Mouse (Mus musculus): Measurements from ENCODE around the gene Comt. TPM values are rescaled to one million over a fixed set of nuclear protein-coding genes. Genes with fewer than 3 reads are reported as not detected.

Comt gene
- polyA plus RNA-seq, 1 experiment, result 96.2 TPM

DNA sequence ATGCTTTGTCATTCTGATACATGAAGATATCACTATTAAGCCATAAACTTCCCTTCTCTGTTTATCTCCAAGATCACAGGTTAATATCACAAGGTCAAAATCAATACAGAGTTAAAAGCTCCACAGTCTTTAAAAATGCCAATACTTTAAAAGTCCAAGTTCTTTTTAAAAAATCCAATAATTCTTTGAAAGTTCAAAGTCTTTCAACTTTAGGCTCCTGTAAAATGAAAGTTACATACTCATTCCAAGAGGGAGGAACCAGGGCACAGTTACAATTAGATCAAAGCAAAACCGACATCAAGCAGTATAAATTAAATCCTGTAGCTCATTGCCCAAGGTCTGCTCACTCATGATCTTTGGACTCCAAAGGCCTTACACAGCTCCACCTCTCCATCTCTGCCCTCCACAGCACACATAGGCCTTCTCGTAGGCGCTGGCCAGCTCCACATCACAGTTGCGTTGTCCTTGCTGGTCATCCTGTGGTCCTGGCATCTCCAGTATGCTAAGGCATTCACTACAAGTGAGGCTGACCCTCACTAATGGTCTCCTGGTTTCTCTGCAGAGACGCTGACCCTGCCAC is 6.8 kb upstream of the Comt start:
- H3K36me3 ChIP-seq (ENCODE audit: control insufficient read depth, insufficient read depth), result peaks cover 4% of the 10 kb centered on the region
- H3K79me3 ChIP-seq (ENCODE audit: low read depth), result no peaks in the 10 kb centered on the region
- no peak overlapping the region for H3K4me3 ChIP-seq (ENCODE audit: insufficient read depth, poor library complexity, severe bottlenecking)
- no peak overlapping the region for H3ac ChIP-seq (ENCODE audit: control insufficient read depth, insufficient read length, low read depth)
- TF ChIP-seq MYOD1 (IDR thresholded peaks at IDR 0.05; ENCODE audit: control insufficient read depth, insufficient read length, low read depth) (no peak), USF1 (IDR thresholded peaks at IDR 0.05; ENCODE audit: low read depth) (no peak), CTCF (IDR thresholded peaks at IDR 0.05; ENCODE audit: control insufficient read depth, insufficient read depth, insufficient read length) (no peak), MAX (IDR thresholded peaks at IDR 0.05) (no peak), MYOG (IDR thresholded peaks at IDR 0.05; ENCODE audit: control insufficient read depth, extremely low read depth, insufficient read length) (no peak), FOSL1 (IDR thresholded peaks at IDR 0.05; ENCODE audit: insufficient read depth, low read length, poor library complexity, severe bottlenecking) (no peak), CEBPB (IDR thresholded peaks at IDR 0.05; ENCODE audit: low read depth) (no peak)
- H3K27me3 ChIP-seq (ENCODE audit: control insufficient read depth, insufficient read depth, insufficient read length), result no peaks in the 10 kb centered on the region
- no peaks in the 10 kb centered on the region for H3K79me2 ChIP-seq (ENCODE audit: control insufficient read depth, insufficient read depth)

DNA sequence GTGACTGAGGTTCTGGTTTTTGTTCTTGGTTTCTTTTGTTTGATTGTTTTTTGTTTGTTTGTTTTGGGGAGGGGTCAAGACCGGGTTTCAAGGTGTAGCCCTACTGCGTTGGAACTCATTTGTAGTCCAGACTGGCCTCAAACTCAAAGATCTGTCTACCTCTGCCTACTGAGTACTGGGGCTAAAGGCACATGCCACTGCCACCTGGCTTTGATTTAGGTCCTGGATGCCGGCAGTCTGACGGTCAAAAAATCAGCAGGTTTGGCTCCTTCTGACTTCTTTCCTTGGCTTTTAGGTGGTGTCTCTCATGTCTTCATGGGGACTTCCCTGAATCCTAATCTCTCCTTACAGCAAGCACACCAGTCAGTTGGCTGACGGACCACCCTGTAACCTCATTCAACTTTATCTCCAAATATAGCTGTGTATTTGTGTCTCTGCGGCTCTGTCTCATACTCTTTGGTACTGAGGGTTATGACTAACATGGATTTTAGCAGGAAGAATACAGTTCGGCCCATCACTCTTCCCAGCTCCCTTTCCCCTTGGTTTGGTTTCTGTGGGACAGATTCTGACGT is 4.1 kb upstream of the Comt start:
- peaks cover 16% of the 10 kb centered on the region for H3K79me2 ChIP-seq (ENCODE audit: control insufficient read depth, insufficient read depth)
- TF ChIP-seq CTCF (IDR thresholded peaks at IDR 0.05; ENCODE audit: control insufficient read depth, insufficient read depth, insufficient read length), result no peak
- TF ChIP-seq MYOG (IDR thresholded peaks at IDR 0.05; ENCODE audit: control insufficient read depth, extremely low read depth, insufficient read length), result no peak
- no peak for TF ChIP-seq MAX (IDR thresholded peaks at IDR 0.05)
- TF ChIP-seq FOSL1 (IDR thresholded peaks at IDR 0.05; ENCODE audit: insufficient read depth, low read length, poor library complexity, severe bottlenecking), result no peak
- no peak for TF ChIP-seq CEBPB (IDR thresholded peaks at IDR 0.05; ENCODE audit: low read depth)
- no peak for TF ChIP-seq USF1 (IDR thresholded peaks at IDR 0.05; ENCODE audit: low read depth)
- TF ChIP-seq MYOD1 (IDR thresholded peaks at IDR 0.05; ENCODE audit: control insufficient read depth, insufficient read length, low read depth), result no peak
- H3ac ChIP-seq (ENCODE audit: control insufficient read depth, insufficient read length, low read depth), result no peak overlapping the region
- H3K27me3 ChIP-seq (ENCODE audit: control insufficient read depth, insufficient read depth, insufficient read length), result no peaks in the 10 kb centered on the region
- peaks cover 4% of the 10 kb centered on the region for H3K79me3 ChIP-seq (ENCODE audit: low read depth)
- H3K36me3 ChIP-seq (ENCODE audit: control insufficient read depth, insufficient read depth), result peaks cover 4% of the 10 kb centered on the region
- H3K4me3 ChIP-seq (ENCODE audit: insufficient read depth, poor library complexity, severe bottlenecking), result no peak overlapping the region

DNA sequence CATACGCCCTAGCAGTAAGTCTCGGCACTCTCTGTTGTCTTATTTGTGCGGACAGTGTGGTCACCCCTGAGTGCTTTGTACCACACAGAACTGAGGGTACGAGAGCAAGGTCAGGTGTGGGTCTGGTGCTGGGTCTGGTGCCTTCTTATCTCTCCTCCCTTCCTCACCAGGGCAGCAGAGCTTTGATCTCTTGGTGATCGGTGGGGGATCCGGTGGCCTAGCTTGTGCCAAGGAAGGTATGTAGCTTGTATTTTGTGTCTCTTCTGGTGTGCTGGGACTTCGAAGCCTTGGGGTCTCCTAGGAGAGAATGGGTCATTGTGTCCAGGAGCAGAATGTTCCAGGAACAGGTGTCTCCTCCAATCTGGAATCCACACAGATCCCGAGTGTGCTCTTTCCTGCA is 3.0 kb upstream of the Comt start:
- H3K4me3 ChIP-seq (ENCODE audit: insufficient read depth, poor library complexity, severe bottlenecking), result no peak overlapping the region

DNA sequence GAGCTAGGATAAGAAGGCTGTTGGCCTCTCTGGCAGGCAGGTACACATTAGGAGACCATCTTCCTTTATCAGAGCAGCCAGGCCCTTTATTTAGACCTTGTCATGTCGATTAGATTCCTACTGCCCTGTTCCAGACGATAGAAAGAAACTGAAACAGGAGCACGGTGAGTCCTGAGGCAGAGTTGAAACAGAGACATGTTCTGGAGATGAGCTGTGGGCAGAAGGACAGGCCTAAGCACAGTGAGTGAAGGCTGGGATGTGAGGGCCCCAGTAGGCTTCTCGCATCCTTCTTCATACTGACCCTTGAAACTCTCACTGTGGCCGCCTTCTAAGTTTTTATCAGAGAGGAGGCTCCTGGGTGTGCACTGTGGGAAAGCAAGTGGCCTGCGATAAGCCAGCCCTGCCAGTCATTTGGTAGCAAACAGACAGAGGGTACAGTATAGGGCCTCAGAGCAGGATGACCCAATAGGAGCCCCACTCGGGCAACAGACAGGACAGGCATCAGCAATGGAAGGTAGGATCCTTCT is 1.9 kb upstream of the Comt start:
- no peak for TF ChIP-seq MYOD1 (IDR thresholded peaks at IDR 0.05; ENCODE audit: control insufficient read depth, insufficient read length, low read depth)
- no peak for TF ChIP-seq FOSL1 (IDR thresholded peaks at IDR 0.05; ENCODE audit: insufficient read depth, low read length, poor library complexity, severe bottlenecking)
- peaks cover 38% of the 10 kb centered on the region for H3K79me2 ChIP-seq (ENCODE audit: control insufficient read depth, insufficient read depth)
- H3ac ChIP-seq (ENCODE audit: control insufficient read depth, insufficient read length, low read depth), result no peak overlapping the region
- H3K36me3 ChIP-seq (ENCODE audit: control insufficient read depth, insufficient read depth), result peaks cover under 1% of the 10 kb centered on the region
- H3K4me3 ChIP-seq (ENCODE audit: insufficient read depth, poor library complexity, severe bottlenecking), result no peak overlapping the region
- no peaks in the 10 kb centered on the region for H3K27me3 ChIP-seq (ENCODE audit: control insufficient read depth, insufficient read depth, insufficient read length)
- peaks cover 22% of the 10 kb centered on the region for H3K79me3 ChIP-seq (ENCODE audit: low read depth)

More for the DNA sequence above, 3.0 kb upstream of the Comt start:
- H3K79me3 ChIP-seq (ENCODE audit: low read depth), result peaks cover 14% of the 10 kb centered on the region
- TF ChIP-seq MYOD1 (IDR thresholded peaks at IDR 0.05; ENCODE audit: control insufficient read depth, insufficient read length, low read depth) (no peak), CEBPB (IDR thresholded peaks at IDR 0.05; ENCODE audit: low read depth) (no peak), MYOG (IDR thresholded peaks at IDR 0.05; ENCODE audit: control insufficient read depth, extremely low read depth, insufficient read length) (no peak), MAX (IDR thresholded peaks at IDR 0.05) (no peak), FOSL1 (IDR thresholded peaks at IDR 0.05; ENCODE audit: insufficient read depth, low read length, poor library complexity, severe bottlenecking) (no peak), USF1 (IDR thresholded peaks at IDR 0.05; ENCODE audit: low read depth) (no peak), CTCF (IDR thresholded peaks at IDR 0.05; ENCODE audit: control insufficient read depth, insufficient read depth, insufficient read length) (no peak)
- H3K36me3 ChIP-seq (ENCODE audit: control insufficient read depth, insufficient read depth), result no peaks in the 10 kb centered on the region
- H3K79me2 ChIP-seq (ENCODE audit: control insufficient read depth, insufficient read depth), result peaks cover 27% of the 10 kb centered on the region
- no peak overlapping the region for H3ac ChIP-seq (ENCODE audit: control insufficient read depth, insufficient read length, low read depth)
- no peaks in the 10 kb centered on the region for H3K27me3 ChIP-seq (ENCODE audit: control insufficient read depth, insufficient read depth, insufficient read length)

DNA sequence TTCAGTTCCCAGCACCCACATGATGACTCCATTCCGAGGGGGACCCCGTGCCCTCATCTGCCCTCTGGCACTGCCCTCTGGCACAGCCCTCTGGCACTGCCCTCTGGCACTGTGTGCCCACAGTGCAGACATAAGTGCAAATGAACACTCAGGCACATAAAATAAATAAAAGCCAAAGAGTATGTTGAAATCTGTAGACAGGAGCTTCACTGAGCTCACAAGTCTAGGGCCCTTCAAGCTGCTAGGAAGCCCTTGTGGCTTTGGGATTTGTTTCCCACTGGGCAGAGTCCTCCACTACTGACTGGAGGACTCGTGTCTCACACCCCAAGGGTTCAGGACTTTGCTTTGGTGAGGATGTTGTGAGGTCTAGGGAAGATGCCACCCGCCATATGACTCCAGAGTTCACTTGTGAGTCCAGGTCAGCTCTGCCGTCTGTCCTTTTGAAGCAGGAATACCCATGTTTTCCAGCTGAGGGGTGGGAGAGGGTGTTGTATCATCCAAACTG is 1.4 kb upstream of the Comt start:
- Histone ChIP-seq H3K36me3 (ENCODE audit: control insufficient read depth, insufficient read depth) (peaks cover 6% of the 10 kb centered on the region), H3K4me3 (ENCODE audit: insufficient read depth, poor library complexity, severe bottlenecking) (no peak overlapping the region), H3K27me3 (ENCODE audit: control insufficient read depth, insufficient read depth, insufficient read length) (no peaks in the 10 kb centered on the region), H3ac (ENCODE audit: control insufficient read depth, insufficient read length, low read depth) (no peak overlapping the region), H3K79me3 (ENCODE audit: low read depth) (peaks cover 24% of the 10 kb centered on the region), H3K79me2 (ENCODE audit: control insufficient read depth, insufficient read depth) (peaks cover 41% of the 10 kb centered on the region)
- no peak for TF ChIP-seq CEBPB (IDR thresholded peaks at IDR 0.05; ENCODE audit: low read depth)
- no peak for TF ChIP-seq USF1 (IDR thresholded peaks at IDR 0.05; ENCODE audit: low read depth)
- no peak for TF ChIP-seq CTCF (IDR thresholded peaks at IDR 0.05; ENCODE audit: control insufficient read depth, insufficient read depth, insufficient read length)
- no peak for TF ChIP-seq MYOD1 (IDR thresholded peaks at IDR 0.05; ENCODE audit: control insufficient read depth, insufficient read length, low read depth)
- no peak for TF ChIP-seq MAX (IDR thresholded peaks at IDR 0.05)
- no peak for TF ChIP-seq FOSL1 (IDR thresholded peaks at IDR 0.05; ENCODE audit: insufficient read depth, low read length, poor library complexity, severe bottlenecking)
- no peak for TF ChIP-seq MYOG (IDR thresholded peaks at IDR 0.05; ENCODE audit: control insufficient read depth, extremely low read depth, insufficient read length)

All from C2C12 (cell line).